Mouse (Mus musculus) MEL (cell line): Measurements from ENCODE around the gene Taar5. TPM values are rescaled to one million over a fixed set of nuclear protein-coding genes. Genes with fewer than 3 reads are reported as not detected.

Experiments
- DNase-seq: peaks from one replicate; pipeline ENCODE4 v3.0.0; 2011; ENCODE audit warnings: low read depth, low spot score
- H3K27ac ChIP-seq: 2 replicates; pipeline ENCODE4 v1.5.1; 2012; ENCODE audit warnings: low read depth, mild to moderate bottlenecking, control low read depth, low read length, moderate library complexity; ENCODE audit not compliant: control insufficient read depth
- H3K27me3 ChIP-seq, 2 experiments: fragments of 150-350 bp in 1 of 2; sonication (generic) in 1 of 2; 2 replicates each; pipeline ENCODE4 v1.6.1; 2012; ENCODE audit warnings: low read length in 2 of 2, mild to moderate bottlenecking in 2 of 2, improper control_type of control experiment in 1 of 2, moderate library complexity in 1 of 2; ENCODE audit not compliant: insufficient read depth in 2 of 2, control insufficient read depth in 1 of 2
- H3K36me3 ChIP-seq, 2 experiments: 2 replicates each; pipeline ENCODE4 v1.6.1; 2012 to 2014; ENCODE audit warnings: low read length in 2 of 2, improper control_type of control experiment in 1 of 2, inconsistent platforms in 1 of 2, mild to moderate bottlenecking in 1 of 2; ENCODE audit not compliant: insufficient read depth in 2 of 2, control insufficient read depth in 1 of 2
- H3K4me1 ChIP-seq, 2 experiments: fragments of 150-350 bp in 1 of 2; sonication (generic) in 1 of 2; 2 replicates each; pipeline ENCODE4 v1.6.1; 2012; ENCODE audit warnings: low read length in 2 of 2, improper control_type of control experiment in 1 of 2, mild to moderate bottlenecking in 1 of 2; ENCODE audit not compliant: insufficient read depth in 2 of 2, control insufficient read depth in 1 of 2
- H3K4me3 ChIP-seq, 2 experiments: fragments of 150-350 bp in 1 of 2; sonication (generic) in 1 of 2; 2 replicates each; pipeline ENCODE4 v1.5.1; 2012; ENCODE audit warnings: low read depth in 2 of 2, low read length in 2 of 2, mild to moderate bottlenecking in 2 of 2, moderate library complexity in 2 of 2, control low read depth in 1 of 2, improper control_type of control experiment in 1 of 2; ENCODE audit not compliant: control insufficient read depth in 1 of 2, insufficient read depth in 1 of 2
- H3K79me2 ChIP-seq: 2 replicates; pipeline ENCODE4 v1.6.1; 2012; ENCODE audit warnings: mild to moderate bottlenecking, low read length, moderate library complexity; ENCODE audit not compliant: control insufficient read depth, poor library complexity, insufficient read depth
- H3K9ac ChIP-seq: 2 replicates; pipeline ENCODE4 v1.6.1; 2012; ENCODE audit warnings: low read depth, mild to moderate bottlenecking, control low read depth, low read length, moderate library complexity; ENCODE audit not compliant: control insufficient read depth, poor library complexity, severe bottlenecking
- H3K9me3 ChIP-seq: fragments of 150-350 bp; sonication (generic); replicated peaks from 2 replicates; pipeline ENCODE4 v1.6.1; 2012; ENCODE audit warnings: mild to moderate bottlenecking, low read length, improper control_type of control experiment, moderate library complexity; ENCODE audit not compliant: insufficient read depth
- BHLHE40 ChIP-seq: IDR thresholded peaks from 2 replicates; pipeline ENCODE4 v1.6.1; 2012; ENCODE audit warnings: low read depth, mild to moderate bottlenecking, inconsistent platforms, low read length, improper control_type of control experiment, borderline replicate concordance
- CHD2 ChIP-seq: IDR thresholded peaks from 2 replicates; pipeline ENCODE4 v1.6.1; 2011; ENCODE audit warnings: low read length, improper control_type of control experiment
- E2F4 ChIP-seq: IDR thresholded peaks from 2 replicates; pipeline ENCODE4 v1.6.1; 2011; ENCODE audit warnings: low read depth, low read length, improper control_type of control experiment, borderline replicate concordance
- EP300 ChIP-seq, 2 experiments: IDR thresholded peaks; 2 replicates each; pipeline ENCODE4 v1.6.1; 2011; ENCODE audit warnings: improper control_type of control experiment in 2 of 2, low read length in 2 of 2, low read depth in 1 of 2, mild to moderate bottlenecking in 1 of 2
- GATA1 ChIP-seq: IDR thresholded peaks from 2 replicates; pipeline ENCODE4 v1.6.1; 2011; ENCODE audit warnings: low read depth, low read length, improper control_type of control experiment
- JUND ChIP-seq: IDR thresholded peaks from 2 replicates; pipeline ENCODE4 v1.6.1; 2011; ENCODE audit warnings: low read depth, mild to moderate bottlenecking, improper control_type of control experiment, low read length
- MAFK ChIP-seq: IDR thresholded peaks from 2 replicates; pipeline ENCODE4 v1.6.1; 2011; ENCODE audit warnings: low read depth, mild to moderate bottlenecking, low read length, improper control_type of control experiment, borderline replicate concordance
- MEF2A ChIP-seq: IDR thresholded peaks from 2 replicates; pipeline ENCODE4 v1.6.1; 2014; ENCODE audit warnings: low read depth, mild to moderate bottlenecking, inconsistent platforms, low read length, improper control_type of control experiment; ENCODE audit not compliant: poor library complexity, insufficient replicate concordance, severe bottlenecking; ENCODE audit errors: extremely low read depth
- MXI1 ChIP-seq: IDR thresholded peaks from 2 replicates; pipeline ENCODE4 v1.6.1; 2011; ENCODE audit warnings: mild to moderate bottlenecking, low read depth, low read length, improper control_type of control experiment
- MYC ChIP-seq: IDR thresholded peaks from 2 replicates; pipeline ENCODE4 v1.6.1; 2011; ENCODE audit warnings: low read depth, mild to moderate bottlenecking, low read length, improper control_type of control experiment, moderate library complexity
- POLR2AphosphoS2 ChIP-seq: IDR thresholded peaks from 2 replicates; pipeline ENCODE4 v1.6.1; 2011; ENCODE audit warnings: low read length, improper control_type of control experiment
- SIN3A ChIP-seq: IDR thresholded peaks from 2 replicates; pipeline ENCODE4 v1.6.1; 2012; ENCODE audit warnings: low read length, improper control_type of control experiment, inconsistent platforms
- SMC3 ChIP-seq: IDR thresholded peaks from 2 replicates; pipeline ENCODE4 v1.6.1; 2011; ENCODE audit warnings: low read depth, low read length, improper control_type of control experiment
- TAL1 ChIP-seq: IDR thresholded peaks from 2 replicates; pipeline ENCODE4 v1.6.1; 2012; ENCODE audit warnings: mild to moderate bottlenecking, inconsistent platforms, low read length, moderate library complexity, mixed read lengths
- TBP ChIP-seq: IDR thresholded peaks from 2 replicates; pipeline ENCODE4 v1.8.0; 2011; ENCODE audit warnings: low read depth, low read length, improper control_type of control experiment
- USF1 ChIP-seq: IDR thresholded peaks from 2 replicates; pipeline ENCODE4 v1.6.1; 2014; ENCODE audit warnings: low read depth, mild to moderate bottlenecking, inconsistent platforms, low read length, improper control_type of control experiment, moderate library complexity
- ZC3H11A ChIP-seq: IDR thresholded peaks from 2 replicates; pipeline ENCODE4 v1.6.1; 2012; ENCODE audit warnings: low read depth, mild to moderate bottlenecking, inconsistent platforms, low read length, improper control_type of control experiment
- ZMIZ1 ChIP-seq: IDR thresholded peaks from 2 replicates; pipeline ENCODE4 v1.6.1; 2012; ENCODE audit warnings: low read depth, mild to moderate bottlenecking, inconsistent platforms, low read length, improper control_type of control experiment, moderate library complexity
- polyA plus RNA-seq, 2 experiments: library from polyadenylated mRNA; stranded (reverse) in 1 of 2; unstranded in 1 of 2; fragments of >175 nt in 1 of 2; fragments of >200 nt in 1 of 2; gene quantifications; 2 replicates each; pipeline versions ENCODE4 v1.2.1 to v1.2.4; 2012; ENCODE audit warnings: low replicate concordance in 2 of 2, low read depth in 1 of 2; ENCODE audit not compliant: insufficient read length in 2 of 2, insufficient read depth in 1 of 2, missing spikeins in 1 of 2
- total RNA-seq: library from RNA; depleted of rRNA; stranded (reverse); fragments of 300-350 nt; gene quantifications from 2 replicates; pipeline ENCODE4 v1.2.3, GENCODE M21; 2012

Gene Taar5
- total and polyA plus RNA-seq, 3 experiments = not detected

DNA sequence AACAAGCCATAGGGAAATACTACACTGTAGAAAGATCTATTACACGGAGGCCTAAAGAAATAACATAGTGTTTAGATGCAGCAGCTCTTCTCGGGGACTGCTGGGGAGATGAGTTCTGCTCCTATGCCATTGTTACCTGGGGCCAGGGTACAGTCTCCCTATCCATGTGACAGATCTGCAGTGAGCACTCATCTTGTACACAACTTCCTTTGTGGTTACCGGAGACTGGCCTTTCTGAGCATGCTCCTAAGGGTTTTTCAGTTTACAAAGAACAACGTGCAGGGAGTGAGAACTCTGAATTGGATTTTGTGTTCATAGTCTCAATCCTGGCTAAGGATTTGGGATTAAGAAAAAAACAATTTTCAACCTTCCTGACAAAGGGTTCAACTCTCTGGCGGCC, 15.9 kb downstream of the Taar5 start:
- Histone ChIP-seq H3K79me2 (no peaks in the 10 kb centered on the region), H3K9me3 (no peaks in the 10 kb centered on the region), H3K27me3 (no peaks in the 10 kb centered on the region; a peak in 1 of 4 replicates), H3K4me3 (no peak overlapping the region), H3K9ac (no peak overlapping the region), H3K36me3 (no peaks in the 10 kb centered on the region), H3K27ac (no peak overlapping the region), H3K4me1 (no peaks in the 10 kb centered on the region)
- TF ChIP-seq TBP (no peak), SMC3 (no peak), POLR2AphosphoS2 (no peak), MXI1 (no peak), JUND (no peak), MEF2A (no peak), MYC (no peak), CHD2 (no peak), TAL1 (no peak), EP300 (IDR thresholded peaks at IDR 0.05; ENCODE audit: low read depth in 1 of 2, low read length in 2 of 2) (no peak), E2F4 (no peak), ZMIZ1 (no peak), MAFK (no peak)
- no peak for DNase-seq

DNA sequence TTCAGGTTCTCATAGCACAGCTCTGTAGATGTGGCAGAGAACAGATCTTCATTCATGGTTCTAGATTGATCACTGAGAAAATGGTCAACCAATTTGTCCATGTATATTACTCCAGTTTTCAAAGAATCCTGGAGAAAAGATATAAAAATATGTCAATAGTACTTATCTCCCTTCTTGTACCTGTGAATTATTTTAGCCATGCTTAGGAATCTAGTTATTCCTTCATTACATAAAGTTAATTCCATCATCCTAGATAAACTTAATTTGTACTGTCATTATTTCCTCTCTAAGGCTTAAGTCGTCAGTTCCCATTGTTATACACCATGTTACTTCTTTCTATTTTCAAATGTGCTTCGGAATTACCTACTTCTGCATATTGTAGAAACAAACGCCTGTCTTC, 22.9 kb downstream of the Taar5 start, which contains the start of gene Taar7a:
Gene Taar7a (minus strand): TSS at position 101 of the 400 bp plus-strand sequence.
- H3K36me3 ChIP-seq = no peaks in the 10 kb centered on the region
- H3K27me3 ChIP-seq = no peaks in the 10 kb centered on the region
- H3K9ac ChIP-seq = no peak within 1 kb of the TSS
- H3K4me3 ChIP-seq = no peak within 1 kb of the TSS
- no peak within 1 kb of the TSS for H3K27ac ChIP-seq
- DNase-seq = no peak
- no peaks in the 10 kb centered on the region for H3K9me3 ChIP-seq
- no peaks in the 10 kb centered on the region for H3K79me2 ChIP-seq
- no peak for TF ChIP-seq SIN3A
- no peaks in the 10 kb centered on the region for H3K4me1 ChIP-seq

DNA sequence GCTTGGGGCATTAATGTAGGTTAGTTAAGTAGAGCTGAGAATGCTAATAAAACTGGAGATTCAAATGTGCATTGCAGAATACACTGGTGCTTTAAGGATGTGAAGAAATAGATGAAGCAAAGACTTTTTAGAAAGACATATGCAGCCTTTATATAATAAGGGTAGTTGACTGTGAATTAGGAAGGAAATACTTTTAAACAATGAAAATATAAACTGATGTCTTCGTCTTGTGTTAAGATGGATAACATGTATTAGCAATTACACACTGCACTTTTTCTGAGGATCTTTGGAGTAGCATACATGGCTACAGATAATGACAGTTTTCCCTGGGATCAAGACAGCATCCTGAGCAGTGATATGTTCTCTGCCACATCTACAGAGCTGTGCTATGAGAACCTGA, 29.1 kb downstream of the Taar5 start, which contains the start of gene Taar7b:
Gene Taar7b (plus strand): TSS at position 301 of the 400 bp plus-strand sequence.
- H3K79me2 ChIP-seq = no peaks in the 10 kb centered on the region
- no peak within 1 kb of the TSS for H3K9ac ChIP-seq
- no peak within 1 kb of the TSS for H3K27ac ChIP-seq
- H3K36me3 ChIP-seq = no peaks in the 10 kb centered on the region
- no peaks in the 10 kb centered on the region for H3K4me1 ChIP-seq
- no peaks in the 10 kb centered on the region for H3K9me3 ChIP-seq
- TF ChIP-seq JUND (no peak), GATA1 (no peak), BHLHE40 (no peak), USF1 (no peak), TBP (no peak), ZC3H11A (no peak), CHD2 (no peak)
- no peak for DNase-seq
- no peak within 1 kb of the TSS for H3K4me3 ChIP-seq
- H3K27me3 ChIP-seq = no peaks in the 10 kb centered on the region; a peak in 1 of 4 replicates
